Mouse (Mus musculus): ENCODE measurements around the gene Tut7.
"Not testable (repeated sequence)": the region's sequence is repeated elsewhere in the genome, so short reads cannot be mapped to it uniquely, and the experiment has no call there.

The Tut7 gene

GRCm38 (mm10) chr13:59762791-59763190 is 60.2 kb downstream of the Tut7 start:
- DNase-seq (ENCODE audit: low spot score) = no peak

- DNase-seq (ENCODE audit: low spot score) = no peak
Measured at GRCm38 (mm10) chr13:59756906-59757305, 66.0 kb downstream of the Tut7 start.

- no peak for DNase-seq (ENCODE audit: low spot score)
Measured at GRCm38 (mm10) chr13:59750310-59750709, 72.6 kb downstream of the Tut7 start.

- DNase-seq (ENCODE audit: low spot score) = no peak
Measured at GRCm38 (mm10) chr13:59746711-59747110, 76.2 kb downstream of the Tut7 start, which contains the start of gene 1700014D04Rik. TSS of gene 1700014D04Rik (minus strand) at chr13:59746752.

GRCm38 (mm10) chr13:59746164-59746563 is 76.8 kb downstream of the Tut7 start:
- no peak for DNase-seq (ENCODE audit: low spot score)

- DNase-seq (ENCODE audit: low spot score) = no peak
Measured at GRCm38 (mm10) chr13:59745462-59745861, 77.5 kb downstream of the Tut7 start.

GRCm38 (mm10) chr13:59741697-59742096 is 81.2 kb downstream of the Tut7 start:
- DNase-seq (ENCODE audit: low spot score) = no peak

- DNase-seq (ENCODE audit: low spot score) = peak; percentile 73
Measured at GRCm38 (mm10) chr13:59741096-59741495, 81.9 kb downstream of the Tut7 start.

GRCm38 (mm10) chr13:59739397-59739796 is 83.5 kb downstream of the Tut7 start:
- DNase-seq (ENCODE audit: low spot score) = no peak

- no peak for DNase-seq (ENCODE audit: low spot score)
Measured at GRCm38 (mm10) chr13:59738455-59738854, 84.5 kb downstream of the Tut7 start.

GRCm38 (mm10) chr13:59735190-59735589 is 87.8 kb downstream of the Tut7 start:
- DNase-seq (ENCODE audit: low spot score) = no peak

GRCm38 (mm10) chr13:59734347-59734746 is 88.6 kb downstream of the Tut7 start:
- peak; percentile 55 for DNase-seq (ENCODE audit: low spot score)

- no peak for DNase-seq (ENCODE audit: low spot score)
Measured at GRCm38 (mm10) chr13:59733936-59734335, 89.0 kb downstream of the Tut7 start.

GRCm38 (mm10) chr13:59731652-59732051 is 91.3 kb downstream of the Tut7 start, which contains the start of gene Spata31d1d:
TSS of gene Spata31d1d (minus strand) at chr13:59731752.
- DNase-seq (ENCODE audit: low spot score) = no peak

- DNase-seq (ENCODE audit: low spot score) = peak; percentile 66
Measured at GRCm38 (mm10) chr13:59728378-59729093, 94.4 kb downstream of the Tut7 start.

- no peak for DNase-seq (ENCODE audit: low spot score)
Measured at GRCm38 (mm10) chr13:59726139-59726867, 96.6 kb downstream of the Tut7 start.

- not testable (repeated sequence) for DNase-seq (ENCODE audit: low spot score)
Measured at GRCm38 (mm10) chr13:59722089-59722488, 100.9 kb downstream of the Tut7 start.

Measured in testis, postnatal 14 days (tissue).